Comparison of ENCODE assay signal across 11 mouse cellular contexts in genomic region chr9:47869661-47870060, GRCm38 (mm10).
"Had no signal": no experiment of that assay in that cellular context is flagged by ENCODE, and none has a peak within 500 bp of the region (broad histone marks: within the 10 kb centered on the region; RNA-seq: fewer than 3 reads in every experiment).

No protein-coding gene starts in this region.

- DNase-seq: gastrocnemius, adult 2 months; gastrocnemius, postnatal 10 days; gastrocnemius, postnatal 25 days; heart, adult 18-20 months; heart, postnatal 10 days; heart, postnatal 4 days; kidney, adult 18-20 months; kidney, adult 8-10 months; kidney, postnatal 14 days; kidney, postnatal 4 days; left cerebral cortex, postnatal 4 days had no signal
